Mouse (Mus musculus) c-Kit-positive CD71-positive TER-119-positive erythroid progenitor cells, embryonic 14.5 days (primary cell): ENCODE data around the gene Llgl2.

Source experiments
- DNase-seq: peaks from one replicate; pipeline ENCODE4 v3.0.0-alpha.2; 2013; ENCODE audit warnings: low spot score

The Llgl2 gene

GRCm38 (mm10) chr11:115904231-115904955 lies 80.5 kb downstream of the Llgl2 start:
- no peak for DNase-seq
